Mouse (Mus musculus): ENCODE data around the gene Inpp5b.

Gene Inpp5b

DNA sequence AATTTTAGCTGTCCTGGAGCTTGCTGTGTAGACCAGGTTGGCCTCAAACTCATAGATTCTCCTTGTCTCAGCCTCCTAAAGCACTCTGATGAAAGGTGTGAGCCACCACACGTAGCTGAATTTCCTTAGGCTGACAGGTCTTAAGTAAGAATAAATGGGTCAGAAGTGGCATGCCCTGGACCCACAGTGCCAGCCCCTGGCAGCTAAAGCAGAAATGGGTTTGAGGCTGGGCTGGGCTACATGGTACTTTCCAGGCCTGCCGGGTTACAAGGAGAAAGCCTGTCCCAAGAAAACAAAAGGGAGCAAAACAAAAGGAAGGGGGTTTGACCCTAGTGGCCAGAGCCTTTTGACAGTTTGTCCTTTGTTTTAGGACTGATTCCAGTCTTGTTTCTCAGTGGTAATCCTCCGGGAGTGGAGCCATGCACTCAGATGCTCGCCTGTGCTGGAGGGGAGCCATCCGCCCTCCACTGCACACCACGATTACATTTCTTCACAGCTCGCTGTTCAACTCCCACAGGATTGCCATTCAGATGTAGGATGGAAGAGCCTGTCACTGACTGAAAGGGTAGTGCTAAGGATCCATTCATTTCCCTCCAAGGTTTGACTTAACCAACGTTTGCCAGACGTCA lies 69.8 kb downstream of the Inpp5b start:
- no peak for DNase-seq (ENCODE audit: low read depth)

DNA sequence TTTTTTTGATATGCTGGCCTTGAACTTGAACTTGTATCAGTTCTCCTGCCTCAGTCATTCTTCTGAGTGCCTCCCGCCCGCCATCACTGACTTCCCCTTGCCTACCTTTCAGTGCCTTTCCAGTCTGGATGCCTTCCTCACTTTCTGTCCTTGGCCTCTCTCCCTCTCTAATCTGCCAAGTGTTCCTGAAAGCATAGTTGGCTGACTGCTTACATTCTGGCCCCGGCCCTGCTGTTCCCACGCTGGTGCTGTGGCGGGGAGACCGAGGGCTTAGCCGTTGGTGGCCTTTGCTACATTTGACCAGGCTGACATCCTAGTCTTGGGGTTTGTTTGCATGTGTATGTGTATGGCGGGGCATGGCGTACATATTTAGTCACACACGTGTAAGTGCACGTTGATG lies 74.3 kb downstream of the Inpp5b start:
- no peak for DNase-seq (ENCODE audit: low read depth)

DNA sequence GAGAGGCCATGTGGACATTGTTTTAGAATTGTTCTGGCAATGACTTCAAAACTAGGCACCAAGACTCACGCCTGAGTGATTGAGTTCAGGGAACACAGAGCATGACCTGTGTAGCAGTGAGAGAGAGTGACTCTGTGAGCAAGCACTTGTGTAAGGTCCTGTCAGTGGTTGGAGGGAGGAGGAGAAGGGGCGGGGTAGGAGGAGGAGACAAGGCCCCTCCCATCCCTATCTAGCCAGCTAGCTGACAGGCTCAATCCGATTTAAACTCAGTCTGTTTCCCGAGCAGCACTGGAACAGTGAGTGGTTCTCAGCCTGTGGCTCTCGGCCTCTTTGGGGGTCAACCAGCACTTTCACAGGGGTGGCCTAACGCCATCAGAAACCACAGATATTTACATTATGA lies 76.2 kb downstream of the Inpp5b start:
- DNase-seq (ENCODE audit: low read depth), result peak; percentile 72

DNA sequence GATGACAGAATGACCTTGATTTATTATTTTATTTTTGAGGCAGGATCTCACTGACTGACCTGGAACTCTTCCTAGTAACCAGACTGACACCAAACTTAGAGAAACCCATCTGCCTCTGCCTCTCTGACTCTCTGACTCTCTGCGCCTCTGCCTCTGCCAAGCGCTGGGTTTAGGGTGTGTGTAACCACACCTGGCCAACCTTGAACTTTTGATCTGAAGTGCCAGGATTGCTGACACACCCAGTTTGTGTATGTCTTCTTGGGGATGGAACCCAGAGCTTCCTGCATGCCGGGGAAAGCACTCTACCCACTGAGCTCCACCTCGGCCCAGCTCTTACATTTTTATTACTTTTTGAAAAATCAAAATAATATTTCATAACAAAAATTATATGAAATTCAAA lies 77.2 kb downstream of the Inpp5b start:
- no peak for DNase-seq (ENCODE audit: low read depth)

DNA sequence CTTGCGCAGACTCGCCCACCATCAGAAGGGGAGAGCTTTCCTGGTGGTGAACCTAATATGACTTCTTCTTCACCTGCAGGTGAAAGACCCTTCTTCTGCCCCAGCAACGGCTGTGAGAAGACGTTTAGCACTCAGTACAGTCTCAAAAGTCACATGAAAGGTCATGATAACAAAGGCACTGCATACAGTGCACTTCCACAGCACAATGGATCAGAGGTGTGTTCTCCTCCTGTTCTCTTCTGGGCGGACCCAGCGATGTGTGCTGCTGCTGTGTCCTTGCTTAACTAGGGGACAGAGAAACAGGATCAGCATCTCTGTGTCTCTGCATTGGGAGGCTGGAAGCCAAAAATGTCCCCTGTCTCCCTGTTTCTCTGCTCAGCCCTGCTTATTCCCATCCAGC lies 83.3 kb downstream of the Inpp5b start:
- DNase-seq (ENCODE audit: low read depth), result no peak

DNA sequence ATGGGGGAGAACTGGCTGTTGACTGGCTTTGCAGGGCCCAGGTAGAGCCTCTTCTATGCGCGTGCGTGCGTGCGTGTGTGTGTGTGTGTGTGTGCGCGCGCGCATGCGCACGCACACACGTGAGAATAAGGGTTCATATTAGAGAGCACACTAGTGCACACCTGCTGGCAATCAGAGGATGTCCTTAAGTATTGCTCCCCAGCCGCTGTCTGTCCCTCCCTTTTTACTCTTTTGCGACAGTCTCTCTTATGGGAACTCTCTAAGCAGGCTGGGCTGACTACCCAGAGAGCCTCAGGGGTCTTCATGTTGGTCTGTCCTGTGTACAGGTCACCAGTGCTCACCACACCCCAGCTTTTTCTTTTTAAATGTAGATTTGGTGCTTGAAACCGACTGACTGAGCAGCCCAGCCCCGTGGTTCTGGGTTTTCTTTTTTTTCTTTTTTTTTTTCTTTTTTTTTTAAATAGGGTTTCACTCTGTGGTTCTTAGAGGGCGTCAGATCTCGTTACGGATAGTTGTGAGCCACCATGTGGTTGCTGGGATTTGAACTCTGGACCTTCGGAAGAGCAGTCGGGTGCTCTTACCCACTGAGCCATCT lies 83.8 kb downstream of the Inpp5b start:
- DNase-seq (ENCODE audit: low read depth), result no peak

DNA sequence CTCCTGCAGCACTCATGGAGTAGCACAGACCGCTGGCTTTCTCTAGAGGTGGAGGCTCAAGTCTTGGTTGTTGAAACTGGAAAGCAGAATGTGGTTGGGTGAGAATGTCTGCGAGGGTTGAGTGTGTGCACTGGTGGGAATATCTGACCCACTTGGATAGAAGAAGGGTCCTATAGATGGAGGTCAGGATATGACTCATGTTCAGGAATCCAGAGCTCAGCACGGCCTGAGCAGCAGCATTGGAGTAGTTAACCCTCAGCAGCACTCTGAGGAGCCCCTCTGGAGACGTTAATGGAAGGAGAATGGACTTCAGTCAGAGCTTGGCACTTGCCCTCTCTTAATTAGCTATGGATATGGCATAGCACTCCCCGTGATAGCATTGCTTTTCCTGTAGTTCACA lies 88.0 kb downstream of the Inpp5b start:
- DNase-seq (ENCODE audit: low read depth), result no peak

DNA sequence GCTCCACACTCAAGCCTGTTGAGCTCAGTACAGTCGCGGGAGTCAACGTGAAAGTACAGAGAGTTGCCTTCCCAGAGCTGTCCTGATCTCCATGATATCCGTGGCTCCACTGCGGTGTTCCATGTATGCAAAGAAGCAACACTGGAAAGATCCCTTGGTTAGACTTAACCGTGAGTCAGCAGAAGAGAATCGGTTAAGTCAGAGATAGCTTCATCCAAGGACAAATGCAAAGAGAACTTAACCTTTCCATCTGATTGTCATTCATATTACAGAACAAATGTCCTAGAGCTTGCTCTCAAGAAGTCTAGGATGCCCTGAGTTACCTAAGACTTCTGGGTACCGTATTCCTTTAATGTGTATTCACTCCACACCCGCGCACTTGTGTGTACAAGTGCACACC lies 91.1 kb downstream of the Inpp5b start:
- DNase-seq (ENCODE audit: low read depth), result no peak

DNA sequence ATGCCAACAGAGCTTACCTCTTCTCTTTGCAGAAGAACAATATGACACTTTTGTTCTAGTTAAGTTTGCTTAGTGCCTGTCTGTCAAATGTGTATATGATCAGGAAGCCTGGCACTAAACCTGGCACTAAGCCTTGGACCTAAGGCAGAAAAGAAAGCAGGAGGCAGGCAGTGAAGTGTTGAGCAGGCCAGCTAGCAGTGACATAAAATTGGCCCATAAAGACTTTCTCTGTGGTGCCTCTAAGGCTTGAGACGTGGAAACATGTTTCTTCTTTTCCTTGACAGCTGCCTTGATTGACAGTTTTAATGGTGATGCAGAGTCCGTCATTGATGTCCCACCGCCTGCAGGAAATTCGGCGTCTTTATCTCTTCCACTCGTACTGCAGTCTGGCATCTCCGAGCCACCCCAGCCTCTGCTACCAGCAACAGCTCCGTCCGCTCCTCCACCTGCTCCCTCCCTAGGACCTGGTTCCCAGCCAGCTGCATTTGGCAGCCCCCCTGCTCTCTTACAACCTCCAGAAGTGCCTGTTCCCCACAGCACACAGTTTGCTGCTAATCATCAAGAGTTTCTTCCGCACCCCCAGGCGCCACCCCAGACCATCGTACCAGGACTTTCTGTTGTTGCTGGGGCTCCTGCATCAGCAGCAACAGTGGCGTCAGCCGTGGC lies 96.5 kb downstream of the Inpp5b start:
- DNase-seq (ENCODE audit: low read depth), result no peak

DNA sequence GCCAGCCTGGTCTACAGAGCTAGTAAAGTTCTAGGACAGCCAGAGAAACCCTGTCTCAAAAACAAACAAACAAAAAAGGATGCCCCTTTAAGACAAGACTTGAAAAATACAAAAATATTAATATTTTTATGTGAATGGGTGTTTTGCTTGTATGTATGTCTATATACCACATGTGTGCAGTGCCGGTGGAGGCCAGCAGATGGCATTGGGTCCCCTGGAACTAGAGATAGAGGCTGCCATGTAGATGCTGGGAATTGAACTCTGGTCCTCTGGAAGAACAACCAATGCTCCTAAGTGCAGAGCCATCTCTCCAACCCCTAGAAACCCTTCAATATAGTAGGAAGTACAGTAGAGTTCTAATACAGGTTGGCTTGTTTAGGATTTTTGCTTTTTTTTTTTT lies 99.3 kb downstream of the Inpp5b start:
- no peak for DNase-seq (ENCODE audit: low read depth)

DNA sequence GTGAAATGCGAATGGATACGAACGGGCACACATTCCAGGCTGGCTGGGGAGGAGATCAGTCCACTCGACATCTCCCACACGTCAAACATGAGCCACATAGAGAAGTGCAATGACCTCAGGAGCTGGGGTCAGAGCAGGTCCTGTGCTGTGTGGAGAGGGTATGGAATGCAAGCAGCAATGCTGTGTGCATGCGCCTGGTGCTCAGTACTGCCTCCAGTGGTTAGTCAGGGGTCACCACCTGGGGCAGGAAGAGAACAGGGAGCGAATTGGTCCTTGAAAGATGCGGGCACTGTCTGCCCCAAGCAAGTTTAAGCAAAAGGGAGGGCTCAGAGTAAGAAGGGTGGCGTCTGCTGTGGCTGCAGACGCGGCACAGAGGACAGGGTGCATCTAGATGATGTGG lies 101.8 kb downstream of the Inpp5b start:
- no peak for DNase-seq (ENCODE audit: low read depth)

DNA sequence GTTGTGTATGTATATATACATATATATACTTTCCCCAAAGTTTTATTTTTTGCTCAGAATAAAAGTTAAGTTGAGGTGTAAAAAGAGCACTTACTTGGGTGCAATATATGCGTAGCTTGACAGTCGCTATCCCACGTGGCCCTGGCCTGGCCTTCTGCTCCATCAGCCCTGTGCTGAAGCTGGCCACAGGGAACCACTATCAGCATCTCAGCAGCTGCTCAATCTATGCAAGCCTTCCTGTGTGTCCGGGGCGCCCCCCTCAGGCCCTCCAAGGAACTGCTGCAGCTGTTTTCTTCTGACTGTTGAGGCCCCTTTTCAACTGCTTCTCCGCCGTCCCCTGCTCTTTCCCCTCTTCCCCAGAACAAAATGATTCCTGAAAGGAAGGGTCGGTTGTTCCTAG lies 105.9 kb downstream of the Inpp5b start:
- DNase-seq (ENCODE audit: low read depth), result no peak

DNA sequence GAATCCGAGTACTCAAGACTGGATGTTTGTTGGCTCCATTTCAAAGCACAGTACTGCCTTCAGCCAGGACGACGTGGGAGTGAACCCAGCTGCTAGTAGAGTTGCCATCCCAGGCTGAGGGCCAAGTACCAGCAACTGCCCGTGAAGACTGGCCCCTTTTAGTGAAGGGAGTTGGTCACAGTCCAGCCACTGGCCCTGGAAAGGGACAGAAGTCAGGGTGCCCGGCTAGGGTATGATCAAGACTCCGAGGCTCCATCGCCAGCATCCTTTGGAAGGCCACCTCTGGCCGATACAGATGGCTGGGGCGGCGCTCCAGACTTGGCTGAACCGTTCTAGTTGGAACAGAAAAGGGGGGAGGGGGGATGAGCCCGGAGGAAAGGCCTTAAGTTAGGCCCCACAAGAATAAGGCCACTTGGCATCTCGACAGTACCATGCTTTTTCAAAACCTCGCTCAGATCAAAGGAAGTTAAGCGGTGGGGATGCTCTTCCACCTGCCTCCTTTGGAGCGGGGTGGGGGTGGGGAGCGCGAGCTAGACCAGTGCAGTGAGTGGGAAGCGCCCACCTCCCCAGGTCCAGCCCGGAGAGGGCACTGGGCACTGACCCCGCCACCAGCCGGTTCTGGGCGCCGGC lies 108.1 kb downstream of the Inpp5b start:
- no peak for DNase-seq (ENCODE audit: low read depth)

DNA sequence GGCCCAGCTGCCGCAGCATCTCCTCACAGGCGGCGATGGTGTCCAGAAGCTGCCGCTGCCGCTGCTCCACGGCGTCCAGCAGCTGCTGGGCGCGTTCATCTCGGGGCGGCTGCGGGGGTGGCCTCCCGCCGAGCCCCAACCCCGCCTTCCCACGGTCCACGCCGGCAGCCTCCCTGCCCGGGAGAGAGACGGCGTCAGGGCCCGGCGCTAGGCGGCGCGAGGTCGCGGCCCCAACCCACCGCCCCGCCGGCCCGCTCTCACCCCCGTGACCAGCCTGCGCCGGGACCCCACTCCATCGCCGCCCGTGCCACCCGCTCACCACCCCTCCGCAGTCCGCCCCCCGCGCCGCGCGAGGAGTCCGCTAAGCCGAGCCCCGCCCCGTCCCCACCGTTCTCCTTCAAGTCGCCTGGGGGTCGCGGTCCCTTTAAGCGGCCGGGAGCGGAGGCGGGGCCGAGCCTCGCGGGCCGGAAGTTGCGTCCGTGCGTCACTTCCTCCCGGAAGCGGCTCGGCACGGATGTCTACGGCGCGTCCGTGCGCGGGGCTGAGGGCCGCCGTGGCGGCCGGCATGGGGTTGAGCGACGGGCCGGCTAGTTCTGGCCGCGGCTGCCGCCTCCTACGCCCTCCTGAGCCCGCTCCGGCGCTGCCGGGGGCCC lies 108.7 kb downstream of the Inpp5b start, which contains the start of gene Yrdc:
Yrdc (plus strand) TSS at position 419 of the 653 bp plus-strand sequence.
- peak; percentile 63 for DNase-seq (ENCODE audit: low read depth)

Data from fibroblast of lung, adult 2 months (primary cell).